Mouse (Mus musculus): ENCODE measurements around the gene Mfsd14a. TPM values are rescaled to one million over a fixed set of nuclear protein-coding genes. Genes with fewer than 3 reads are reported as not detected.

The Mfsd14a gene
- 12.3 and 15.5 TPM in 2 replicates for polyA plus RNA-seq (2012; rRNA removed)
- polyA plus RNA-seq (2014; fragmentation: Nextera tagmentation; extraction: Ambion mirVana) = 33.0 and 35.1 TPM in 2 replicates

DNA sequence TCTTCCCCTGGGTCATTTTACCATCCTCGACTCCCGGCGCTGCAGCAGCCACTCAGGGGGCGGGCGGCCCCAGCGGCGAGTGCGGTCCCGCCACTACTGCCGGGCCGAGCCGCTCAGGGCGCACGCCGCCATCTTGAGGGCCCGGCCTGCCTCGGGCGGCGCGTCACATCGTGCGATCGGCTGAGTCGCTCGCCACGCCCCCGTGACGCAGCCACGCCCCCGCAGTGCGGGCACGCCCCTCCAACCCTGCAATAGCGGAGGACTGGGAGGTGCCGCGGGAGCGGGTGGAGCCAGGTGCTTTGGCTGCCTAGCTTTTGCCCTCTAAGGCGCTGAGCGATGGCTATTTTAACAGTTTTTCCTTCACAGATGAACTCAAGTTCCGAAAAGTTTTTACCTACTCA, at the start of gene Mfsd14a:
Gene Mfsd14a (minus strand): TSS at position 215 of the 401 bp plus-strand sequence.
- DNase-seq (ENCODE audit: low read depth in 3 of 3, low spot score in 3 of 3) (peak; percentile 89 to 93 (median 91)), ATAC-seq (ENCODE audit: insufficient read depth) (peak; percentile 96)
- H3K9me3 ChIP-seq (ENCODE audit: control insufficient read depth, low read length) = no peaks in the 10 kb centered on the region
- under 1% methylated on average over 39 of the region's 39 CpGs for WGBS (ENCODE audit: insufficient replicate concordance)
- H3K4me2 ChIP-seq (ENCODE audit: low read depth) = peak within 1 kb of the TSS; percentile 79
- H3K36me3 ChIP-seq (replicated peaks; ENCODE audit: control insufficient read depth, insufficient read depth, low read depth) = no peaks in the 10 kb centered on the region; the same call in 1 of the 2 replicates
- peak within 1 kb of the TSS; percentile 68 for H3K27ac ChIP-seq
- peak within 1 kb of the TSS; percentile 89 for H3K9ac ChIP-seq (replicated peaks)
- H3K27me3 ChIP-seq (ENCODE audit: control insufficient read depth, insufficient read depth, low read length) = no peaks in the 10 kb centered on the region
- peaks cover 24 to 32% of the 10 kb centered on the region in 2 experiments for H3K4me1 ChIP-seq (replicated peaks; ENCODE audit: control insufficient read depth in 2 of 2, insufficient read depth in 2 of 2, low read length in 1 of 2)
- TF ChIP-seq CTCF (IDR thresholded peaks at IDR 0.05; ENCODE audit: low read depth) (no peak), EP300 (IDR thresholded peaks at IDR 0.05; ENCODE audit: low read depth) (no peak)
- H3K4me3 ChIP-seq (ENCODE audit: insufficient read depth in 1 of 2, low read depth in 2 of 2, low read length in 2 of 2) = peak within 1 kb of the TSS; percentile 76 to 88

DNA sequence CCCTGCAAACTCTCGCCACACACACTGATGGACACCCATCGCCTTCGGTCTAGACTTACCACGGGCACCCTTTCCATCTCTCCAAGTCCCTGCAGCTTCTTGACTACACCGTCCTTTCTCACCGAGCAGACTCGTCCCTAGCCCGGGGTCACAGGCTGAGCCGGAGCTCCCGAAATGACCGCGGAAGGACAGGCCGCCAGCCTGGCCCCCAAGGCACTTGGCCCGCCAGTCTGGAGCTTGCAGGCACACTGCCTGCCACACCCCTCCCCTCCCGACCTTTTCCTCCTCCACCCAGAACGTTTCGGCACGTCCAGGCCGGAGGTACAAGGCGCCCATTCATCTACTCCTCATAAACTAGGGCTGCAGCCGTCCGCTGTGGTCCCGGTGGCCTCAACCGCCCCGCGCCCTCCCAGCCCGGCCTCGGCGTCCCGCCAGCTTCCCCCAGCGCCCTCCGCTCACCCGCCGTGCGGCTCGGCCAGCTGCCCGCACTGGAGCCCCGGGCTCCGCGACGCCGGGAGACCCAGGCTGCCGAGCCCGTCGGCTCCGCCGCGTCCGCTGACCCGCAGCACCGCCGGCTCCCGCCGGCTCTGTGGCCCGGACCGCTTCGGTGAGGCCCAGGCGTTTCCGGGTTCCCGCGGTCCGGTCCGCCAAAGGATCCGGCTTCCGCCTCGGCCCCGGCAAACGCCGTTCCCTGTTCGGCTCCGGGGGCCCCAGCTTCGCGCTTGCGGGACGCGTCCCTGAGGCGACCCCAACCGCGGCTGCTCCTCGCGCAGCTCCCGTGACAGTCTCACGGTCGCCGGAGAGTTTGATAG, 49.4 kb upstream of the Mfsd14a start:
- H3K27ac ChIP-seq = peak overlapping the region; percentile 58
- under 1% methylated on average over 78 of the region's 85 CpGs for WGBS (ENCODE audit: insufficient replicate concordance)
- TF ChIP-seq CTCF (IDR thresholded peaks at IDR 0.05; ENCODE audit: low read depth) = no peak
- no peak; the same call in 1 of the 2 replicates for TF ChIP-seq EP300 (IDR thresholded peaks at IDR 0.05; ENCODE audit: low read depth)
- no peaks in the 10 kb centered on the region for H3K9me3 ChIP-seq (ENCODE audit: control insufficient read depth, low read length)
- peak in 1 of 3 experiments; percentile 51 for DNase-seq (ENCODE audit: low read depth in 3 of 3, low spot score in 3 of 3)
- H3K4me3 ChIP-seq (ENCODE audit: insufficient read depth in 1 of 2, low read depth in 2 of 2, low read length in 2 of 2) = peak overlapping the region; percentile 88 to 95
- peak overlapping the region; percentile 87 for H3K9ac ChIP-seq (replicated peaks)
- peaks cover 16 to 18% of the 10 kb centered on the region in 2 experiments for H3K4me1 ChIP-seq (replicated peaks; ENCODE audit: control insufficient read depth in 2 of 2, insufficient read depth in 2 of 2, low read length in 1 of 2)
- no peaks in the 10 kb centered on the region for H3K27me3 ChIP-seq (ENCODE audit: control insufficient read depth, insufficient read depth, low read length)
- peak; percentile 92 for ATAC-seq (ENCODE audit: insufficient read depth)
- H3K4me2 ChIP-seq (ENCODE audit: low read depth) = peak overlapping the region; percentile 87
- peaks cover 2% of the 10 kb centered on the region for H3K36me3 ChIP-seq (replicated peaks; ENCODE audit: control insufficient read depth, insufficient read depth, low read depth)

DNA sequence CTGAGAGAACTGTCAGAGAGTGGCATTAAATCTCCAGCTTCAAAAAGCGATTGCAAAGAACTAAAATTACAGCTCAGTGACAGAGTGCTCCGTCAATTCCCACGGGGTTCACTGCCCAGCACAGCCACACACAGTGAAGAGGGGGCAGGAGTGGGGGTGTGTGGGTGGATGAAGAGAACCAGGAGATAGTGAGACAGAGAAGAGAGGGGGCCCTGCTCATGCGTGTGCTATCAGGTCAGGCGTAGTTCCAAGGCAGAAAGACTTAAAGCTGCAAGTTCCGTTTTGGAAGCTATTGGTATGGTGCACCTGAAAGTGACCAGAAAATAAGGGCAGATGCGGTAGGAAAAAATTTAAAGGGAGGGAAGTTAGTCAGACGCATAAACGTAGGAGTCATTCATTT, 48.5 kb upstream of the Mfsd14a start:
- H3K27ac ChIP-seq = peak overlapping the region; percentile 58
- no peak for DNase-seq (ENCODE audit: low read depth in 3 of 3, low spot score in 3 of 3)

DNA sequence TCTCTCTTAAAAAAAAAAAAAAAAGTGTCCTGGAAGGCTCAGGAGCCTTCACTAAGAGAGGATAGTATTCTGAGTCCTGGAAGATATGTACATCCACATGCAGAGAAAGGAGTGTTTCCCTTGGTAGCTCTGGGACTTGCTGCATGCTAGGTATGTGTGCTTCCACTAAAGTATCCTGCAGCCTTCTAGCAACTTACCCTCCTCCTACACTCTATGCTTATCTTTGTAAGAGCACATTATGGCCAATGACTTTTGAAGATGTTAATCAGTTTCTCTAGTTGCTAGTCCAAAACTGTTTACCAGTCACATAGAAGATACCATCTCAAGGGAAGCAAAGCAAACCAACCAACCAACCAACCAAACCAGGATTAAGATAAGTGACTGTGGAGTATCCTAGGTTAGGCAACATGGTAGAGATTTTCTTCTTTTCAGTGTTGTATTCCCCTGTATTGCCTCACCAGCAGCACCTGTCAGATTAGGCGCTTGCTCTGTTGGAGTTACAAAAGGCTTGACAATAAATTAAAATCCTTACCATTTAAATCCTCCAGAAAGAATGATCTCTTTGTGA, 43.2 kb upstream of the Mfsd14a start:
- ATAC-seq (ENCODE audit: insufficient read depth) = peak; percentile 56; the same call in 1 of the 2 replicates
- WGBS (ENCODE audit: insufficient replicate concordance) = 88% methylated on average over 1 of the region's 1 CpGs

More for the DNA sequence above, 48.5 kb upstream of the Mfsd14a start:
- 26% methylated on average over 9 of the region's 9 CpGs for WGBS (ENCODE audit: insufficient replicate concordance)
- H3K27me3 ChIP-seq (ENCODE audit: control insufficient read depth, insufficient read depth, low read length) = no peaks in the 10 kb centered on the region
- H3K9ac ChIP-seq (replicated peaks) = peak overlapping the region; percentile 87
- no peak for TF ChIP-seq CTCF (IDR thresholded peaks at IDR 0.05; ENCODE audit: low read depth)
- TF ChIP-seq EP300 (IDR thresholded peaks at IDR 0.05; ENCODE audit: low read depth) = no peak
- H3K4me3 ChIP-seq (ENCODE audit: insufficient read depth in 1 of 2, low read depth in 2 of 2, low read length in 2 of 2) = peak overlapping the region; percentile 88 to 95
- H3K4me2 ChIP-seq (ENCODE audit: low read depth) = peak overlapping the region; percentile 87
- peaks cover 19 to 21% of the 10 kb centered on the region in 2 experiments for H3K4me1 ChIP-seq (replicated peaks; ENCODE audit: control insufficient read depth in 2 of 2, insufficient read depth in 2 of 2, low read length in 1 of 2)
- H3K9me3 ChIP-seq (ENCODE audit: control insufficient read depth, low read length) = no peaks in the 10 kb centered on the region
- peaks cover 2% of the 10 kb centered on the region for H3K36me3 ChIP-seq (replicated peaks; ENCODE audit: control insufficient read depth, insufficient read depth, low read depth)
- 0 out of 2 replicates have a peak, but pooled peaks have one; percentile 22 for ATAC-seq (ENCODE audit: insufficient read depth)

DNA sequence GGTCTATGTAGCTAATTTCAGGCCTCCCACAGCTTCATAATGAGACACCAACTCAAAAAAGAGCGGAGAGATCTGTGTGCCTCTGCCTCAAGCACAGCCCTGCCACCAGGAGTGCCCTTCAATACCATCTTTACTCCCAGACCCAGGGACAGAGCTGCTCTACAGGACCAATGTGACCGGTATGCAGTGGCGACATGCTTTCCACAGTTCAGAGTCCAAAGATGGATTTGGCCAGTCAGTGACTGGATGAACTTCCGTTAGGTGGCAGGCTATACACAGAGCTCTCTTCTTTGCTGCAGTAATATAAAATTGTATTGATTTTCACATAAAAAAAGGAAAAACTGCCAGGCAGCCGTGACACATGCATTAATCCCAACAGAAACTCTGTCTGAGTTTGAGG, 41.4 kb upstream of the Mfsd14a start:
- no peak overlapping the region for H3K4me3 ChIP-seq (ENCODE audit: insufficient read depth in 1 of 2, low read depth in 2 of 2, low read length in 2 of 2)
- H3K36me3 ChIP-seq (replicated peaks; ENCODE audit: control insufficient read depth, insufficient read depth, low read depth) = peaks cover 2% of the 10 kb centered on the region
- TF ChIP-seq CTCF (IDR thresholded peaks at IDR 0.05; ENCODE audit: low read depth) = no peak
- no peak for TF ChIP-seq EP300 (IDR thresholded peaks at IDR 0.05; ENCODE audit: low read depth)
- ATAC-seq (ENCODE audit: insufficient read depth) (no peak), DNase-seq (ENCODE audit: low read depth in 3 of 3, low spot score in 3 of 3) (no peak)
- H3K9me3 ChIP-seq (ENCODE audit: control insufficient read depth, low read length) = no peaks in the 10 kb centered on the region
- no peak overlapping the region for H3K27ac ChIP-seq
- no peak overlapping the region for H3K9ac ChIP-seq (replicated peaks)
- WGBS (ENCODE audit: insufficient replicate concordance) = 79% methylated on average over 5 of the region's 5 CpGs
- H3K4me2 ChIP-seq (ENCODE audit: low read depth) = no peak overlapping the region
- peaks cover 5 to 13% of the 10 kb centered on the region in 2 experiments for H3K4me1 ChIP-seq (replicated peaks; ENCODE audit: control insufficient read depth in 2 of 2, insufficient read depth in 2 of 2, low read length in 1 of 2)
- H3K27me3 ChIP-seq (ENCODE audit: control insufficient read depth, insufficient read depth, low read length) = no peaks in the 10 kb centered on the region

More for the DNA sequence above, 43.2 kb upstream of the Mfsd14a start:
- no peaks in the 10 kb centered on the region for H3K27me3 ChIP-seq (ENCODE audit: control insufficient read depth, insufficient read depth, low read length)
- H3K36me3 ChIP-seq (replicated peaks; ENCODE audit: control insufficient read depth, insufficient read depth, low read depth) = peaks cover 2% of the 10 kb centered on the region
- no peak overlapping the region for H3K9ac ChIP-seq (replicated peaks)
- no peak overlapping the region for H3K4me3 ChIP-seq (ENCODE audit: insufficient read depth in 1 of 2, low read depth in 2 of 2, low read length in 2 of 2)
- no peak overlapping the region for H3K4me2 ChIP-seq (ENCODE audit: low read depth)
- H3K9me3 ChIP-seq (ENCODE audit: control insufficient read depth, low read length) = no peaks in the 10 kb centered on the region
- TF ChIP-seq EP300 (IDR thresholded peaks at IDR 0.05; ENCODE audit: low read depth) = peak; percentile 53
- TF ChIP-seq CTCF (IDR thresholded peaks at IDR 0.05; ENCODE audit: low read depth) = no peak
- H3K27ac ChIP-seq = no peak overlapping the region; the same call in 1 of the 2 replicates
- peaks cover 13 to 17% of the 10 kb centered on the region in 2 experiments for H3K4me1 ChIP-seq (replicated peaks; ENCODE audit: control insufficient read depth in 2 of 2, insufficient read depth in 2 of 2, low read length in 1 of 2)
- no peak for DNase-seq (ENCODE audit: low read depth in 3 of 3, low spot score in 3 of 3)
